Mouse (Mus musculus): Measurements from ENCODE around the gene Amhr2. TPM values are rescaled to one million over a fixed set of nuclear protein-coding genes. Genes with fewer than 3 reads are reported as not detected.

Amhr2 gene
- polyA plus RNA-seq (2012; rRNA removed): 1.2 and 1.4 TPM in 2 replicates

DNA sequence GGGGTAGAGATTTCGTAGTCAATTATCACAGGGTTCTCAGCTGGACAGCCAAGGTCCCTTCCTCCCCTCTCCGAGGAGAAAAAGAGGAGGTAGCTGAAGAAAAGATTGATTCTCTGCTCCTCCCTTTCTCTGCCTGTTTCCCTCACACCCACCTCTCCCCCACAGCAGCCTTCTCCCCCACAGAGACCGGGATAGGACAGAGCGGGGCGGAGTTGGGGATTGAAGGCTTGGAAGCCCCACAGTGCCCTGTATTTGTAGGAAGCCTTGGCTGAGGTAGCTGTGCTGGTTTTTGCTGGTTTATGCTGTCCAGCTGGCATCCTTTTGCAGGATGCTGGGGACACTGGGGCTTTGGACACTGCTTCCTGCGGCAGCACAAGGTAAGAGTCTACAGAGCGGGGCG, at the start of gene Amhr2:
TSS of gene Amhr2 (plus strand) at position 222 of the 400 bp plus-strand sequence.
- Histone ChIP-seq H3K27ac (ENCODE audit: insufficient read depth, low read length) (no peak within 1 kb of the TSS), H3K4me3 (ENCODE audit: insufficient read depth, low read length) (no peak within 1 kb of the TSS), H3K4me1 (ENCODE audit: control insufficient read depth, insufficient read depth, low read length) (no peaks in the 10 kb centered on the region)
- no peak for TF ChIP-seq CTCF (IDR thresholded peaks at IDR 0.05; ENCODE audit: extremely low read depth, insufficient read depth, low read length)
- no peak for TF ChIP-seq POLR2A (IDR thresholded peaks at IDR 0.05; ENCODE audit: extremely low read depth, insufficient read depth, low read length)

DNA sequence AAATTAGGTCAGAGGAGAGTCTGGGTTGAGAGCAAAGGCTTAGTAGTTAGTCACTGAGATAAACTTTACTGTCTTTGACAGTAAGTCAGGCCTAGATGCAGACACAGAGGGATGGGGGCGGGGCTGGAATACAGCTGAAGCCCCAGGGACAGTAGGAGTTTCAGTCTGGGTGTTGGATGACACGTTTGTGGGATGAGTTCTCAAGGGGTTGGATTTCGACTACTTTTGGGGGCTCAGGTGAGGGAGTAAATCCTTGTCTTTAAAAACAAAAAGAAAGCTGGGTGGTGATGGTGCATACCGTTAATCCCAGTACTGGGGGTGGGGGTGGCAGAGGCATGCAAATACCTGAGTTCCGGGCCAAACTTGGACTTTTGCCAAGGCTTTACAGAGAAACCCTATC, 46.5 kb upstream of the Amhr2 start:
- H3K4me3 ChIP-seq (ENCODE audit: insufficient read depth, low read length): no peak overlapping the region
- TF ChIP-seq POLR2A (IDR thresholded peaks at IDR 0.05; ENCODE audit: extremely low read depth, insufficient read depth, low read length) (no peak), CTCF (IDR thresholded peaks at IDR 0.05; ENCODE audit: extremely low read depth, insufficient read depth, low read length) (no peak)
- no peaks in the 10 kb centered on the region for H3K4me1 ChIP-seq (ENCODE audit: control insufficient read depth, insufficient read depth, low read length)
- no peak overlapping the region for H3K27ac ChIP-seq (ENCODE audit: insufficient read depth, low read length)

DNA sequence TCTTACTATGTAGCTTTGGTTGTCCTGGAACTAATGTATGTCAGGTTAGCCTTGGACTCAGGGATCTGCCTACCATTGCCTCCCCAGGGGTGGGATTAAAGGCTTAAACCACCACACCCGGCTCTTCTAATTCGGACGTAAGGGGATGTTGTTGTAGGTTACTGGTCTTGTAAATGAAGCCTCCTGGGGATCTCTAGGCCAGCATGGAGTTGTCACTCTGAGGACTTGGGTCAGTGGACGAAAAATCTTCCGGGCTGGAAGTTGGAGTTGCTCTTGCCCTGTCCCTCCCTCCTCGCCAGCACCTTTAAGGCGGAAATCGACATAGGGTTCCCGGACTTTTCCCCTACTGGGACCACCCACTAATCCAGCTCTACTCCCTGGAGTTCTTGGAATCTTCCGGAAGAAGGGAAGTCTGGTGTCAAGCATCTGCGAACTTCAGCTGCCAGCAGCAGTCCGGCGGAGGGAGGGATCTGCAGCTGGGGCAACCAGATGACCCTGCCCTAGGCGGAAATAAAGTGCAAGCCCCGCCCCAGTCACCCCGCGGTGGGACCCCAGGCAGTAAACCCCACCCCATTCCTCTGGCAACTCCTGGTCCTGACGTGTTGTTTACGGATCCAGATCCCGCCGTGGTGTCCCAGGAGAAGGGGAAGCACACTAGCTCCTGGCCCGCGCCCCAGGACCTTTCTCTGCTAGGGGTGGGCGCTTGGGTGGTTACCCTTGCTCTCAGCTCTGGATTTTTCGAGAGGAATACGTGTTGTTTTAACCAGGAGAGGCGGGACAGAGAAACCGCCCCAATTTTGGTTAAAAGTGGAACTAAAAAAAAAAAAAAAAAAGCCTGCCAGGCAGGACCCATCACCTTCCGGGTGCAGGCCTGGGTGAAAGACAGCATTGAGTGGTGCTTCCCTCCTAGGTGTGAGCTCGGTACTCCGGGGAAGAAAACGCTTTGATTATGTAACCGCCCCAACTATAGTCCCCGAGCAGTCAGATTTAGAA, 45.6 kb upstream of the Amhr2 start:
- TF ChIP-seq POLR2A (IDR thresholded peaks at IDR 0.05; ENCODE audit: extremely low read depth, insufficient read depth, low read length) (peak; percentile 56; the same call in 1 of the 2 replicates), CTCF (IDR thresholded peaks at IDR 0.05; ENCODE audit: extremely low read depth, insufficient read depth, low read length) (no peak)
- peak overlapping the region; percentile 26 for H3K27ac ChIP-seq (ENCODE audit: insufficient read depth, low read length)
- H3K4me3 ChIP-seq (ENCODE audit: insufficient read depth, low read length): peak overlapping the region; percentile 52
- H3K4me1 ChIP-seq (ENCODE audit: control insufficient read depth, insufficient read depth, low read length): no peaks in the 10 kb centered on the region; the same call in 1 of the 2 replicates

DNA sequence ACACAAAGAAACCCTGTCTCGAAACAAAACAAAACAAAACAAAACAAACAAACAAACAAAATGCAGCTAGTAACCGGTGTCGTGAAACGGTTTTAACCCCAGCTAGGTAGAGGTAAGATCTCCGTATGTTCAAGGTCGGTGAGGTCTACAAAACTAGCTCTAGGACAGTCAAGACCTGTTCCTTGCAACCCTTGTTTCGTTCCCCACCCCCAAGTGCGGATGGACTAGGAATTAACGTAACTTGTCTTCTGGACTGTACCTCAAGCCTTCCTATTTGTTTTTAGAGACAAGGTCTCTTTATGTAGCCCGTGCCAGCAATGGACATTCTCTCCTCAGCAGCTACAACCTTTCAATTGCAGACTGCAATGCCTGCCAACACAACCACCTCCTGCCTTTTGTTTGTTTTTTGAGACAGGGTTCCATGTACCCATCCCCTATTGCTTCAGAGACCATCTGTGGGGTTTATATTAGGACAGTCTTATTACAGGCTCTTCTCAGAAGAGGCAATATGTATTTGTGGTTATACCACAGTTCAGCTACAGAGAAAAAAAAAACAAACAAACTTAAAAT, 44.6 kb upstream of the Amhr2 start:
- Histone ChIP-seq H3K4me3 (ENCODE audit: insufficient read depth, low read length) (no peak overlapping the region), H3K27ac (ENCODE audit: insufficient read depth, low read length) (no peak overlapping the region; the same call in 1 of the 2 replicates), H3K4me1 (ENCODE audit: control insufficient read depth, insufficient read depth, low read length) (no peaks in the 10 kb centered on the region; the same call in 1 of the 2 replicates)
- TF ChIP-seq POLR2A (IDR thresholded peaks at IDR 0.05; ENCODE audit: extremely low read depth, insufficient read depth, low read length) (no peak), CTCF (IDR thresholded peaks at IDR 0.05; ENCODE audit: extremely low read depth, insufficient read depth, low read length) (no peak)

DNA sequence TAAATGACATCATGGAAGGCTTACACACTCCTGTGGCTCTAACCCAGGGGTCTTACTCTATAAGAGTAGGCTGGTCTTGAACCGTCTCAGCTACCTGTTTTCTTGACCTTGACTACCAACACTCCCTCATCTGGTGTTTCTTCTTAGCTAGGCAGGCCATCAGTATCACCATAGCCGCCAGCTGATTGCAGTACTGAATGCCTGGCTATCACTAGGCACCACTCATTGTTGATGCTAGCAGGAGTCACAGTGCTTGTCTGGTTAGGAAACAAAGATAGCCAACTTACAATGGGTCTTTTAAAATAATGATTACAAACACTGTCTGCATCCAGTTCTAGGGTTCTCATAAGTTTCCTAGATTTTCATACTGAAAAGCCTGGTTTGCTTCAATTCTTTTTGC, 43.9 kb upstream of the Amhr2 start:
- no peak overlapping the region for H3K4me3 ChIP-seq (ENCODE audit: insufficient read depth, low read length)
- no peak for TF ChIP-seq POLR2A (IDR thresholded peaks at IDR 0.05; ENCODE audit: extremely low read depth, insufficient read depth, low read length)
- no peak for TF ChIP-seq CTCF (IDR thresholded peaks at IDR 0.05; ENCODE audit: extremely low read depth, insufficient read depth, low read length)
- H3K27ac ChIP-seq (ENCODE audit: insufficient read depth, low read length): no peak overlapping the region
- no peaks in the 10 kb centered on the region; the same call in 1 of the 2 replicates for H3K4me1 ChIP-seq (ENCODE audit: control insufficient read depth, insufficient read depth, low read length)

DNA sequence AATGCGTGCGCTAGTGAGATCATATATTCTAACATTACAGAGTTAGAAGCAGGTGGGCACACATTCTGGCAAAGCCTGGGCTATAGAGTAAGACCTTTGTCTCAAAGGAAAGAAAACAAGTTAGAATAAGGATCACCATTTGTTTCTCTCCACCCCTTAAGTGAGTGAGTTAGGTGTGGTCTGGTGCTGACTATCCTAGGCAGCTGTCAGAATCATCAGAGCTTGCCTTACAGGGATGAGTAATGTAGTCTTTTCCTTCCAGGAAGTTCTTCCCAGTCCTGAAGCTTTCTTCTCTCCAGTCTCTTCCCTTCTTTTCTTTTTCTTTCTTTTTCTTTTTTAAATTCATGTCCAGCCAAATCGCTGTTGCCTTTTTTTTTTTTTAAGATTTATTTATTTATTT, 43.0 kb upstream of the Amhr2 start:
- Histone ChIP-seq H3K4me1 (ENCODE audit: control insufficient read depth, insufficient read depth, low read length) (no peaks in the 10 kb centered on the region; the same call in 1 of the 2 replicates), H3K27ac (ENCODE audit: insufficient read depth, low read length) (no peak overlapping the region), H3K4me3 (ENCODE audit: insufficient read depth, low read length) (no peak overlapping the region)
- TF ChIP-seq POLR2A (IDR thresholded peaks at IDR 0.05; ENCODE audit: extremely low read depth, insufficient read depth, low read length): no peak
- TF ChIP-seq CTCF (IDR thresholded peaks at IDR 0.05; ENCODE audit: extremely low read depth, insufficient read depth, low read length): no peak

DNA sequence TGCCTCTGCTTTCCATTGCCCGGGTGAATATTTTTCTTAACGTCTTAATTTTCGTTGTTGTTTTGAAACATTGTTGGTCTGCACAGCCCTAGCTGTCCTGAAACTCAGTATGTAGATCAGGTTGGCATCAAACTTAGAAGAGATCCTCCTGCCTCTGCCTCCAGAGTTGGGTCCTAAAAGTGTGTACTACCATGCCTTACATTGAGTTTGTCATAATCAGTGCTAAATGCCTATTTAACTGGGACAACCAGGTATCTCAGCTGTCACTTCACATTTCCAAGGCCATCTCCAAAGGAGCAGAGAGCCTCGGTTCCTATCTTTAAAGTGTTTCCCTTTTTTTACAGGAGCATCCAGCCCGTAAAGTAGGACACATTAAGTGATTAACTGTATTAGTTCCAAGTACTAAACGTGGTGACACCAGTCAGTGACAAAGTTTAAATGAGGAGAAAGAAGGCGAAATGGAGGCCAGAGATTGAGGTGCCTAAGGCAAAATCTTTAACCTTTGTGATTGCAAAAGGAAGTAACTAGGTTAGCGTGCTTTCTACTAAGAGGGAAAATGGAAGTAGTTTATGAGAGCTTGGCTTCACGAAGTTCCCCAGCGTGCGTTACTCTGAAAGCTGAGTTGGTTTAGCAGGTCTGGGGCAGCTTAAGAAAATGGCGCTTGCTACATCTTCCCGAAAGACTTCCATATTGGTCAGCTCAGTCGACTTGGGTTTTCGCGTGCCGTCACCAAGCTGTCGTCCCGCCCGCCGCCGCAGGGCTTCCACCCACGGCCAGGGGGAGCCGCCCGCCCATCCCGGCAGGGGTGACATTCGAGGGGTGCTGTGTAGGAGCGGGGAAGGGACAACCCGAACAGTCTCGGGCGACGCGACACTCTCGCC, 40.3 kb upstream of the Amhr2 start:
- TF ChIP-seq CTCF (IDR thresholded peaks at IDR 0.05; ENCODE audit: extremely low read depth, insufficient read depth, low read length) (no peak), POLR2A (IDR thresholded peaks at IDR 0.05; ENCODE audit: extremely low read depth, insufficient read depth, low read length) (no peak)
- Histone ChIP-seq H3K4me1 (ENCODE audit: control insufficient read depth, insufficient read depth, low read length) (peaks cover 6% of the 10 kb centered on the region), H3K4me3 (ENCODE audit: insufficient read depth, low read length) (peak overlapping the region; percentile 43), H3K27ac (ENCODE audit: insufficient read depth, low read length) (peak overlapping the region; percentile 97)

DNA sequence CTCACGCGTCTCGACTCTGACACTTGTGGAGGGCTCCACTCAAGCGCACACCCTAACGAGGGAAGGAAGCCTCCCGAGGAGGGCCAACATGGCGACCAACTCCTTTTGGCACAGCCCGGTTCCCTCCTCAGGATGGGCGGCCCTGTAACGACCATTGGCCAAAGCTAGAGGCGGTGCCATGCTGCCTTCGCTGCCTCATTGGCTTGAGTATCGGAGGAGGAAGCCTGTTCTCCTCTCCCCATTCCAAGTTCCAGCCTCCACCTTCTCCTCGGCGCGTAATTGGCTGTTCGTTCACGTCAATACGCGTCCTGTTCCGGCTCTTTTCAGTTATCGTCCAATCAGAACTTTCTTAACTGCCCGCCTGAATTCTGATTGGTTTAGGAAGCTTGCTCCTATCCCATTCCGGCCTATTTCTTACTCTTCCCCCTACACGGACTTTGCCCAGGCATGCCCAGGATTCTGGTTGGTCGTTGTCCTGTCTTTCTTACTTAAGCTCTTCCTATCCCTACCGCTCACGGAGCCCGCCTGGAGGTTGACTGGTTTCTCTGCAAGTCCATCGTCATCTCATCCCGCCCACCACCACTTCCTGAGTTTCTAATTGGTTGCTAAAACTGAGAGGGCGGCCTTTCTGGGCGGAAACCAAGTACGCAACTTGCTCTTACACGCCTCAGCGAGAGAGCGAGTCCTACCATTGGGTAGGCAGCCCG, 39.5 kb upstream of the Amhr2 start, which contains the start of gene Sp1:
TSS of gene Sp1 (plus strand) at position 655 of the 707 bp plus-strand sequence.
- TF ChIP-seq POLR2A (IDR thresholded peaks at IDR 0.05; ENCODE audit: extremely low read depth, insufficient read depth, low read length) (peak; percentile 99), CTCF (IDR thresholded peaks at IDR 0.05; ENCODE audit: extremely low read depth, insufficient read depth, low read length) (no peak)
- Histone ChIP-seq H3K4me3 (ENCODE audit: insufficient read depth, low read length) (peak within 1 kb of the TSS; percentile 43), H3K27ac (ENCODE audit: insufficient read depth, low read length) (peak within 1 kb of the TSS; percentile 97), H3K4me1 (ENCODE audit: control insufficient read depth, insufficient read depth, low read length) (peaks cover 6% of the 10 kb centered on the region)

All from cortical plate, adult 2 months (tissue).